Mouse (Mus musculus) neutrophil, adult 5-6 weeks (primary cell): ENCODE measurements around the gene Foxn3. TPM values are rescaled to one million over a fixed set of nuclear protein-coding genes. Genes with fewer than 3 reads are reported as not detected.

ENCODE experiments used
- ATAC-seq: fragments of 151-379, 151-347 bp; 2 replicates; pipeline ENCODE4 v1.8.0; 2017; ENCODE audit warnings: mild to moderate bottlenecking, moderate TSS enrichment; ENCODE audit not compliant: insufficient number of reproducible peaks, poor library complexity, low FRiP score, severe bottlenecking; ENCODE audit errors: extremely low read depth
- total RNA-seq: library from RNA; stranded (forward); fragments of 200-1000 nt; gene quantifications from 2 replicates; pipeline ENCODE4 v1.2.3, GENCODE M21; 2017

The Foxn3 gene
- 84.3 and 92.8 TPM in 2 replicates for total RNA-seq

GRCm38 (mm10) chr12:99563219-99564059 lies at the start of gene Foxn3:
Foxn3 (minus strand) TSS chr12:99563582.
- no peak for ATAC-seq

DNA sequence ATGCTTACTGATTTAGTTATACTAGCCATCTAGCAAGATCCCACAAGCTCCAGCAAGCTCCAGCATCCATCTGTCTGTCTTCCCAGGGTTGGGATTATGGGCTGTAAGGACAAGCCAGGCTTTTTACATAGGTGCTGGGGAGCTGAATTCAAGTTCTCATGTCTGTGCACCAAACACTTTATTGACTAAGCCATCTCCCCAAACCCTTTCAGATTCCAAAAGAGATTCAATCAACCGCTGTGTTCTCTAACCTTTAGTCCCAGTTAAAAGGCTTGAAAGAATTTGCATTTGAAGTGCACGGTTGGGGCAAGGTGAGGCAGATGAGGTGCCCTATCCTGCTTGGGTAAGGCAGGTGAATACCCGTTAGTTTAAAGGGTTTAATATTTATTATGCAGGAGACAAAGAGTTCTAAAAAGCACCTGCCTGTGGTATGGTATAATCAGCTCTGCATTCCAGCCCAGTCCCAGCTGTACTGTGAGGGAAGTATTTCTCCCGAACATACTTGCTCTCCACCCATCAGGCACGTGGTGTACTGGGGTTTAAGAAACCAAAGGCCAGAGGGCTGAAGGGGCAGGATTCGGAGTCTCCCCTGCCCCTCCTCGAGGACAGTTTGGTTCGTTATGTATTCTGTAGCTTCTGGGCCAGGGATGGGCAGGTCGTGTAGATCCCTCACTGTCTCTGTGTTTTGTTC lies 48.9 kb upstream of the Foxn3 start:
- ATAC-seq: no peak

DNA sequence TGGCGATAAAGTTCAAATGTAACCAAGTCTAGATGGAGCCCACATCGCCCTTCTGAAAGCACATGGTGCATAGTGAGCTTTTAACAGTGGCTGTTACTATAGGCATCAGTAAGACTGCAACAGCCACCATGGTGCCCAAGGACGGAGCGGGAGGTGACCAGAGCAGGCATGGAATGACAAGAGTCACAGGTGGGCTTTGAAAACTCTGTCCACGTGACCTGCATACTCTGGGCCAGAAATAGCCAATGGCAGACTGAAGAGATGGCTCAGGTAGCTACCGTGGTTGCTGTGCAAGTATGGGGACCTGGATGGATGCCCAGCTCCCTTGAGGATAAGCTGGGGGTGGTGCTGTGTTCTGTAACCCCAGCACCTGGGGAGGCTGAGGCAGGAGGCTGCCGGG lies 47.5 kb upstream of the Foxn3 start:
- no peak for ATAC-seq

- peak; percentile 52 for ATAC-seq
Measured at GRCm38 (mm10) chr12:99610069-99610815, 46.9 kb upstream of the Foxn3 start.

GRCm38 (mm10) chr12:99609643-99610042 lies 46.3 kb upstream of the Foxn3 start:
- ATAC-seq: no peak

- ATAC-seq: no peak
Measured at GRCm38 (mm10) chr12:99608279-99608955, 45.0 kb upstream of the Foxn3 start.

GRCm38 (mm10) chr12:99603381-99603780 lies 40.0 kb upstream of the Foxn3 start:
- ATAC-seq: no peak

DNA sequence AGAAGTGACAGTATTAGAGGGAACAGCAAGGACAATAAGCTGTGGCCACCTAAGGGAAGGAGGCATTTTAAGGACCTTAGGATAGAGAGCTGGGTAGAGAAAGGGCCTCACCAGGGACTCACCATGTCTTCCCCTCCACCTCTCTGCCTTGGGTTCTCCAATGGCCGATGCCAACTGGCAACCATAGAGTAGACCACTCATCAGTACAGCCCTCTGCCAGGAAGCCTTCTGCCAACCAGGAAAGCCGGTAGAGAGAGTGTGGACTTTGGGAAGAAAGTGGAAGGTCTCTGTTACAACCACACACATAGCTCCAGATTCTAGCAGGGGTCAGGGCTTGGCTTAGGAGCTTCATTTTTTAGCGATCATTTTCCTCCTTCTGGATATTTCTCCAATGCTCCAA lies 38.5 kb upstream of the Foxn3 start:
- ATAC-seq: no peak

- no peak for ATAC-seq
Measured at GRCm38 (mm10) chr12:99601392-99601791, 38.0 kb upstream of the Foxn3 start.

DNA sequence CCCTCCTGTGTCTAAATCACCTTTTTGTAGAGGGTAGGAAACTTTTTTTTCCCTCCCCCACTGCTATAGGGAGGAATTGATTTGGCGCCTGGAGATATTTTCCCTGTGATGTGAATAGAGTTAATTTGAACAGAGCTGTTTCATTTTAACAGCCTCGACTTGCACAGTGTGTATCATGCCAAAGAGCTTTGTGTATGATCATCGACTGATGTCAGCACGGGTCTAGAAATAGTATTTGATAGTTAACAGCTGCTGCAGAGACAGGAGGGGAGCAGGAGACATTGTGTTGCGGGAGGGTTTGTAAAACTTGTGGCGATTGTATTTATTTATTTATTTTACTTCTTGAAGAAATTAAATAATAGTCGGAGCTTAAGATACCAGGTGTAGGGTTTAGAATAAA lies 36.2 kb upstream of the Foxn3 start:
- ATAC-seq: no peak

- no peak for ATAC-seq
Measured at GRCm38 (mm10) chr12:99596397-99596796, 33.0 kb upstream of the Foxn3 start.

- ATAC-seq: no peak
Measured at GRCm38 (mm10) chr12:99587338-99587737, 24.0 kb upstream of the Foxn3 start.

DNA sequence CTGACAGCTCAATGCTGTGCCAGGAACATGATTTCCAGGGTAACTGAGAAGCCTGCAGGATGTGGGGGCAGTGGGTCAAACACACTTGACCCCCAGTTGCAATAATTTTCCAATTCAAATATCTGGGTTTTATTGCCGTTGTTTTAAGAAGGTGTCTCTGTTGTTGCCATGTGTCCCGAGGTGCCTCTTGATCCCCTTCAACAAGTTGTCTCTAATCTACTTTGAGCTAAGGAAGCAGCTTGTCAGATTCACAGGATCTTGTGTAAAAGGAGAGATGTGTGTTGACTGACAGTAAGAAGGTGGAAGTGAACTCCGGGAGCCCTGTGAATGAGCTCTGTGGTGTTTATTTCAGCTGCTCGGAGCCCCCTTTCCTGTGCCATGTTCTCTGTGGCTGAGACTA lies 16.6 kb upstream of the Foxn3 start:
- no peak for ATAC-seq

DNA sequence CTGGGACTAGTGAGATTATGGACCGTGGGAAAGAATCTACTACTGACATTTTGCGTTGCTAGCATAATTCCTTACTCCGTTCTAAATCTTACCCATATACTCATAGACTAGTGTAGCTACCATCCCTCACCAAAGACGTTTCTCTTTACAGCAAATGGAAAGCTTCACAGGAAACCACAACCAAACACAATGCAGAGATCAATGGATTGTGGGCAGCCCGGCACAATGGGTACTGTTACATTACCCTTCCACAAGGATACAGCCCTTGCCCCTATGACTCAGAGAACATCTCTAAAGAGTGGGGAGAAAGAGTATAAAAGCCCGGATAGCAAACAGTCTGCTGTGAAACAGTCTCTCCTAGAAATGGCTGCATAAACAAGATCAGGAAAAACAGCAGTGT lies 13.3 kb upstream of the Foxn3 start:
- no peak for ATAC-seq

GRCm38 (mm10) chr12:99574299-99574698 lies 10.9 kb upstream of the Foxn3 start:
- no peak for ATAC-seq

DNA sequence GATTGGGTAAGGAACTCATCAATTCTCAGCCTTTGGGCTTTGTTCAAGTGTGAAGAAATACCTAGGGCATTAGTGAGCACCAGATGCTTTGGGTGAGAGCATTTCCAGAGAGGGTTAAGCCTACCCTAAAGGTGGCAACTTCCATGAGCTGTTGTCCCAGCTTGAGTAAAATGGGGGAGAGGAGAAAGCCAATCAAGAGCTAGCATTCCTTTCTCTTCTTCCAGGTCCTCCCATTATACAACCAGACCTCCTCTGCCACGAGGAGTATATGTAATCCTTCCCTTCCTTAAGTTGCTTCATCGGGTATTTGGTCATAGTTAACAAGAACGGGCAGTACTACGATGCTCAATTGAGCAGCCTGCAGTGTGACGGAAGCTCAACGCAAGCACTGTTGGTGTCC lies 9.7 kb upstream of the Foxn3 start:
- ATAC-seq: no peak

DNA sequence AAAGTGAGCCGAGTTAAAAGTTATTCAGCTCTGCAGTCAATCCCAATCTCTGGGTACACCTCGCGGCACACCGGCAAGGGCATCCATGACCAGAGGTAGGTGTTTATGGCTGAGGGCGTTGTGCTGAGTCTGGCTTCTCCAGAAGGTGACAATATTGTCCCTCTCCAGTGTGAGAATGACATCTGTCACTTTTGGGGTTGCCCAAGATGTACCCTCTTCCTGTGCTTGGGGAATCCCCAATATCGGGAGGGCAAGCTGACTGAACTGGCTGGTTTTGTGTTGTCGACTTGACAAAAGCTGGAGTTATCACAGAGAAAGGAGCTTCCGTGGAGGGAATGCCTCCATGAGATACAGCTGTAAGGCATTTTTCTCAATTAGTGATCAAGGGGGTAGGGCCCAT lies 8.6 kb upstream of the Foxn3 start:
- ATAC-seq: peak; percentile 25; the same call in 1 of the 2 replicates

- ATAC-seq: no peak
Measured at GRCm38 (mm10) chr12:99570197-99570956, 7.0 kb upstream of the Foxn3 start.
